Mouse (Mus musculus): ENCODE measurements around the gene Nudcd2. TPM values are rescaled to one million over a fixed set of nuclear protein-coding genes. Genes with fewer than 3 reads are reported as not detected.
"Not testable (repeated sequence)": the region's sequence is repeated elsewhere in the genome, so short reads cannot be mapped to it uniquely, and the experiment has no call there.

Gene Nudcd2
- polyA plus RNA-seq, 1 experiment from 2014 or later, result 97.1 TPM

DNA sequence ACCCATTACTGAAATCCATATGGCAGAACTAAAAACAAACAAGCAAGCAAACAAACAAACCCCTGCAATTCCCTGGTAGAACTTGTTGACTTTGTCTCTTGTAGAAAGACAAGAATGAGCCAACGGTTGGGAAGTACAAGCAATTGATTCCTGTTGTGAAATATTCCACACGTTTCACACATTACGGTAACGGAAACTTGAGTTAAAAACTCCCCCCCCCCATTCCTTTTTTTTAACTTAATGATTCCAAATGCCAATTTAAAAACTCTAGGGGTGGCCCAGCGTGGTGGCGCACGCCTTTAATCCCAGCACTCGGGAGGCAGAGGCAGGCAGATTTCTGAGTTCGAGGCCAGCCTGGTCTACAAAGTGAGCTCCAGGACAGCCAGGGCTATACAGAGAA lies 38.4 kb upstream of the Nudcd2 start, which contains the start of gene Mat2b:
Gene Mat2b, minus strand, starts transcription at position 101 of the 400 bp plus-strand sequence.
- Histone ChIP-seq H3K4me1 (ENCODE audit: control insufficient read depth in 2 of 2, insufficient read depth in 2 of 2, low read length in 2 of 2) (peaks cover 4 to 16% of the 10 kb centered on the region in 2 experiments), H3K27me3 (ENCODE audit: control insufficient read depth, insufficient read depth, low read length) (no peaks in the 10 kb centered on the region), H3K4me3 (ENCODE audit: control insufficient read depth in 1 of 2, insufficient read depth in 1 of 2, low read depth in 1 of 2, low read length in 2 of 2) (peak within 1 kb of the TSS; percentile 62 to 96), H3K27ac (replicated peaks in 1 of 2; ENCODE audit: control insufficient read depth in 1 of 2, insufficient read depth in 1 of 2, low read depth in 2 of 2, low read length in 2 of 2) (peak within 1 kb of the TSS; percentile 96 to 100), H3K36me3 (ENCODE audit: control insufficient read depth, insufficient read depth, low read length) (0 out of 2 replicates have a peak, but pooled peaks cover 4% of the 10 kb centered on the region), H3K9me3 (ENCODE audit: control insufficient read depth, low read length) (peaks cover 5% of the 10 kb centered on the region; the same call in 1 of the 2 replicates), H3K9ac (ENCODE audit: low read length) (peak within 1 kb of the TSS; percentile 79), H3K4me2 (ENCODE audit: low read length) (peak within 1 kb of the TSS; percentile 90)
- ATAC-seq (ENCODE audit: insufficient number of reproducible peaks, insufficient read depth, low FRiP score, low read depth), result no peak
- 88% methylated on average over 8 of the region's 9 CpGs for WGBS

GRCm38 (mm10) chr11:40709899-40710298 lies 23.6 kb upstream of the Nudcd2 start:
- not testable (repeated sequence) for ATAC-seq (ENCODE audit: insufficient number of reproducible peaks, insufficient read depth, low FRiP score, low read depth); H3K4me1 ChIP-seq (ENCODE audit: control insufficient read depth in 2 of 2, insufficient read depth in 2 of 2, low read length in 2 of 2); H3K9me3 ChIP-seq (ENCODE audit: control insufficient read depth, low read length); H3K9ac ChIP-seq (ENCODE audit: low read length); H3K27ac ChIP-seq (replicated peaks in 1 of 2; ENCODE audit: control insufficient read depth in 1 of 2, insufficient read depth in 1 of 2, low read depth in 2 of 2, low read length in 2 of 2); H3K4me3 ChIP-seq (ENCODE audit: control insufficient read depth in 1 of 2, insufficient read depth in 1 of 2, low read depth in 1 of 2, low read length in 2 of 2); H3K27me3 ChIP-seq (ENCODE audit: control insufficient read depth, insufficient read depth, low read length); H3K4me2 ChIP-seq (ENCODE audit: low read length)
- 86% methylated on average over 6 of the region's 6 CpGs for WGBS
- H3K36me3 ChIP-seq (ENCODE audit: control insufficient read depth, insufficient read depth, low read length), result peaks cover 95% of the 10 kb centered on the region

DNA sequence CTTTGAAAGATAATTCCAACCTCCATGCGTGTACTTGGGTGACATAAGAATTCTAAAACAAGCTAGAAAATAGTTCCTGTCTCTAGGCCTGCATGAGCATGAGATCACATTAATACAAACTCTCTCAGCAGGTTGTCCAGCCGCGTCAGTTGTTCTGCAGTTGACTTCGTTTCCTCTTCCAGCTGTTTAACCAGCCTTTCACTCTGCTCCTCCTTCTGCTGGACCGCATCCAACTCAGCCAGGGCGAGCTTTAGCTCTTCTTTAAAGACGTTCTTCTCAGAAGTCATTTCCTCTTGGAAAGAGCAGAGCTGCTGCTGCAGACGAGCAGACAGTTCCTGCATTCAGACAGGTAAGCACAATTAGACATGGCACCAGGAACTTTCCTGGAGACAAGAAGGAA lies 19.6 kb upstream of the Nudcd2 start:
- no peaks in the 10 kb centered on the region for H3K9me3 ChIP-seq (ENCODE audit: control insufficient read depth, low read length)
- peaks cover 96% of the 10 kb centered on the region for H3K36me3 ChIP-seq (ENCODE audit: control insufficient read depth, insufficient read depth, low read length)
- no peak overlapping the region for H3K4me2 ChIP-seq (ENCODE audit: low read length)
- H3K9ac ChIP-seq (ENCODE audit: low read length), result no peak overlapping the region
- H3K27ac ChIP-seq (replicated peaks in 1 of 2; ENCODE audit: control insufficient read depth in 1 of 2, insufficient read depth in 1 of 2, low read depth in 2 of 2, low read length in 2 of 2), result no peak overlapping the region
- H3K4me1 ChIP-seq (ENCODE audit: control insufficient read depth in 2 of 2, insufficient read depth in 2 of 2, low read length in 2 of 2), result no peaks in the 10 kb centered on the region
- ATAC-seq (ENCODE audit: insufficient number of reproducible peaks, insufficient read depth, low FRiP score, low read depth), result no peak
- H3K27me3 ChIP-seq (ENCODE audit: control insufficient read depth, insufficient read depth, low read length), result no peaks in the 10 kb centered on the region
- no peak overlapping the region for H3K4me3 ChIP-seq (ENCODE audit: control insufficient read depth in 1 of 2, insufficient read depth in 1 of 2, low read depth in 1 of 2, low read length in 2 of 2)
- WGBS, result 82% methylated on average over 8 of the region's 8 CpGs

GRCm38 (mm10) chr11:40715524-40715923 lies 17.9 kb upstream of the Nudcd2 start:
- Histone ChIP-seq H3K36me3 (ENCODE audit: control insufficient read depth, insufficient read depth, low read length) (peaks cover 96% of the 10 kb centered on the region), H3K4me3 (ENCODE audit: control insufficient read depth in 1 of 2, insufficient read depth in 1 of 2, low read depth in 1 of 2, low read length in 2 of 2) (no peak overlapping the region), H3K4me1 (ENCODE audit: control insufficient read depth in 2 of 2, insufficient read depth in 2 of 2, low read length in 2 of 2) (no peaks in the 10 kb centered on the region), H3K27ac (replicated peaks in 1 of 2; ENCODE audit: control insufficient read depth in 1 of 2, insufficient read depth in 1 of 2, low read depth in 2 of 2, low read length in 2 of 2) (no peak overlapping the region), H3K9ac (ENCODE audit: low read length) (no peak overlapping the region), H3K9me3 (ENCODE audit: control insufficient read depth, low read length) (no peaks in the 10 kb centered on the region), H3K4me2 (ENCODE audit: low read length) (no peak overlapping the region), H3K27me3 (ENCODE audit: control insufficient read depth, insufficient read depth, low read length) (no peaks in the 10 kb centered on the region)
- 95% methylated on average over 5 of the region's 5 CpGs for WGBS
- no peak for ATAC-seq (ENCODE audit: insufficient number of reproducible peaks, insufficient read depth, low FRiP score, low read depth)

DNA sequence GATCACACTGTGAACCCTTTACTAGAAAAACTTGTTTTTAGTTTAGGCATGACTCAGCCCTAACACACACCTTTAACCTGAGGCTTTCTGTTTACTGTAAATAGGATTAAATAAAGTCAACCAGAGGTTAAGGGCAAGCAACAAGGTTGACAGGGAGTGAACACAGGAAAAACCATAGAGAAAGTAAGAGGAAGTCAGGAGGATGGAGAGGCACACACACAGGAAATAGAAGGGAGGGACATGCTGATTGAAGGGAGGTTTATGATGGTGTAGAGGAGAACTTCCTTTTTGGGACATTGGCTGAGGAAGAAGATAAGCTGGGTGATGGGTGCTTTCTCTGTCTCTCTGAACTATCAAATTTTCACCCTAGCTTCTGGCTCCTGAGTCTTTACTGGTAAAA lies 15.1 kb upstream of the Nudcd2 start:
- Histone ChIP-seq H3K9me3 (ENCODE audit: control insufficient read depth, low read length) (no peaks in the 10 kb centered on the region), H3K4me2 (ENCODE audit: low read length) (no peak overlapping the region), H3K27ac (replicated peaks in 1 of 2; ENCODE audit: control insufficient read depth in 1 of 2, insufficient read depth in 1 of 2, low read depth in 2 of 2, low read length in 2 of 2) (no peak overlapping the region), H3K27me3 (ENCODE audit: control insufficient read depth, insufficient read depth, low read length) (no peaks in the 10 kb centered on the region), H3K4me1 (ENCODE audit: control insufficient read depth in 2 of 2, insufficient read depth in 2 of 2, low read length in 2 of 2) (no peaks in the 10 kb centered on the region), H3K36me3 (ENCODE audit: control insufficient read depth, insufficient read depth, low read length) (peaks cover 97% of the 10 kb centered on the region), H3K9ac (ENCODE audit: low read length) (no peak overlapping the region), H3K4me3 (ENCODE audit: control insufficient read depth in 1 of 2, insufficient read depth in 1 of 2, low read depth in 1 of 2, low read length in 2 of 2) (no peak overlapping the region)
- ATAC-seq (ENCODE audit: insufficient number of reproducible peaks, insufficient read depth, low FRiP score, low read depth), result no peak

GRCm38 (mm10) chr11:40732997-40733338 lies 499 bp upstream of the Nudcd2 start:
- H3K9ac ChIP-seq (ENCODE audit: low read length), result peak overlapping the region; percentile 79
- peak overlapping the region; percentile 82 to 86 for H3K4me3 ChIP-seq (ENCODE audit: control insufficient read depth in 1 of 2, insufficient read depth in 1 of 2, low read depth in 1 of 2, low read length in 2 of 2)
- no peaks in the 10 kb centered on the region for H3K27me3 ChIP-seq (ENCODE audit: control insufficient read depth, insufficient read depth, low read length)
- peak overlapping the region; percentile 91 for H3K4me2 ChIP-seq (ENCODE audit: low read length)
- ATAC-seq (ENCODE audit: insufficient number of reproducible peaks, insufficient read depth, low FRiP score, low read depth), result 0 out of 2 replicates have a peak, but pooled peaks have one; percentile 8
- H3K27ac ChIP-seq (replicated peaks in 1 of 2; ENCODE audit: control insufficient read depth in 1 of 2, insufficient read depth in 1 of 2, low read depth in 2 of 2, low read length in 2 of 2), result peak overlapping the region; percentile 37 to 44; a peak in 3 of 4 replicates
- WGBS, result 2% methylated on average over 14 of the region's 14 CpGs
- H3K36me3 ChIP-seq (ENCODE audit: control insufficient read depth, insufficient read depth, low read length), result peaks cover 33% of the 10 kb centered on the region
- H3K4me1 ChIP-seq (ENCODE audit: control insufficient read depth in 2 of 2, insufficient read depth in 2 of 2, low read length in 2 of 2), result peaks cover 5 to 27% of the 10 kb centered on the region in 2 experiments; a peak in 3 of 4 replicates
- H3K9me3 ChIP-seq (ENCODE audit: control insufficient read depth, low read length), result no peaks in the 10 kb centered on the region

DNA sequence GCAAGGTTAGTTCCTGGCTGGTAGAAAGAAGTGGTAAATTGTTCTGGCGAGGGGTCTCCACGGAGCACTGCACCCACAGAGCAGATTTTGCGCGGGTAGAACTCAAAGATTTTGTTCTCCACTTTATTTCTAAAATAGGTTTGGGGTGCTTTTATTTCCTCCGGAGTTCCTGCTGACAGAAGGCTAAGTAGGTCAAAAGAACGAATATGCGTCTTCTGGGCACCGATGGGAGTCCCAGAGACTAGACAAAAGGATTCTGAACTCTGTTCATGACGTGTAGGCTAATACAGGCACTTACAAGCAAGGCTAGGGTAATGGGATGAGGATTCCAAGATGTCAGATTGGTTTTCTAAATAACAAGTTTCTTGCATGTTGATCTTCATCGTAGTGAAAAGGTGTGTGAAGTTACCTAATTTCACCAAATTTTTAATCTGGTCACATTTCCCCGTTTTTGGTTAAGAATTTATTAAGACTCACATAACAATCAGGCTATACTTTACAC lies 835 bp downstream of the Nudcd2 start:
- peak overlapping the region; percentile 81 to 85; a peak in 2 of 4 replicates for H3K27ac ChIP-seq (replicated peaks in 1 of 2; ENCODE audit: control insufficient read depth in 1 of 2, insufficient read depth in 1 of 2, low read depth in 2 of 2, low read length in 2 of 2)
- peak overlapping the region; percentile 92 for H3K9ac ChIP-seq (ENCODE audit: low read length)
- H3K27me3 ChIP-seq (ENCODE audit: control insufficient read depth, insufficient read depth, low read length), result no peaks in the 10 kb centered on the region
- peak overlapping the region; percentile 75 for H3K4me2 ChIP-seq (ENCODE audit: low read length)
- ATAC-seq (ENCODE audit: insufficient number of reproducible peaks, insufficient read depth, low FRiP score, low read depth), result no peak
- H3K9me3 ChIP-seq (ENCODE audit: control insufficient read depth, low read length), result no peaks in the 10 kb centered on the region
- peaks cover 34% of the 10 kb centered on the region for H3K36me3 ChIP-seq (ENCODE audit: control insufficient read depth, insufficient read depth, low read length)
- 3% methylated on average over 11 of the region's 11 CpGs for WGBS
- peak overlapping the region; percentile 57 to 86 for H3K4me3 ChIP-seq (ENCODE audit: control insufficient read depth in 1 of 2, insufficient read depth in 1 of 2, low read depth in 1 of 2, low read length in 2 of 2)
- peaks cover 5 to 27% of the 10 kb centered on the region in 2 experiments; a peak in 3 of 4 replicates for H3K4me1 ChIP-seq (ENCODE audit: control insufficient read depth in 2 of 2, insufficient read depth in 2 of 2, low read length in 2 of 2)

DNA sequence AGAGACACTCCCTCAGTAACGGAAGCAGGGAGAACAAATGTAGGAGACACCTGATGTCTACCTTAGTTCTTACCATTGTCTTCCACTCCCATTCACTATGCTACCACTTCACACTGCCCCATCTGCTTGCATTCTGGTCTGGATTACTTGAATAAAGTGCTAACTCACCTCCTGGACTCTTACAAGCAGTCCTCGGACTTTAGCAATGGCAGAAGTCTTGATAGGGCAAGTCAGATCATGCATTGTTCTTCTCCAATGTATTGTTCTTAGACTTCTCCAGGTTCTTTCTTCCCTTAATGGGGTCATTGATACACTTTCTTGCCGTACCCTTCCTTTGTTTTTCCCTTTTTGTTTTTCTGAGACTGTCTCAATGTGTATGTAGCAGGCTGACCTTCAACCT lies 3.9 kb downstream of the Nudcd2 start:
- no peaks in the 10 kb centered on the region for H3K9me3 ChIP-seq (ENCODE audit: control insufficient read depth, low read length)
- no peak overlapping the region for H3K4me3 ChIP-seq (ENCODE audit: control insufficient read depth in 1 of 2, insufficient read depth in 1 of 2, low read depth in 1 of 2, low read length in 2 of 2)
- H3K27me3 ChIP-seq (ENCODE audit: control insufficient read depth, insufficient read depth, low read length), result no peaks in the 10 kb centered on the region
- peaks cover 5 to 19% of the 10 kb centered on the region in 2 experiments; a peak in 3 of 4 replicates for H3K4me1 ChIP-seq (ENCODE audit: control insufficient read depth in 2 of 2, insufficient read depth in 2 of 2, low read length in 2 of 2)
- H3K4me2 ChIP-seq (ENCODE audit: low read length), result no peak overlapping the region
- H3K36me3 ChIP-seq (ENCODE audit: control insufficient read depth, insufficient read depth, low read length), result peaks cover 59% of the 10 kb centered on the region
- 92% methylated on average over 3 of the region's 3 CpGs for WGBS
- H3K27ac ChIP-seq (replicated peaks in 1 of 2; ENCODE audit: control insufficient read depth in 1 of 2, insufficient read depth in 1 of 2, low read depth in 2 of 2, low read length in 2 of 2), result no peak overlapping the region
- ATAC-seq (ENCODE audit: insufficient number of reproducible peaks, insufficient read depth, low FRiP score, low read depth), result no peak
- no peak overlapping the region for H3K9ac ChIP-seq (ENCODE audit: low read length)
